Mouse (Mus musculus): Measurements from ENCODE around the gene Lonrf2. TPM values are rescaled to one million over a fixed set of nuclear protein-coding genes. Genes with fewer than 3 reads are reported as not detected.

Gene Lonrf2
- polyA plus RNA-seq, 1 experiment from 2014 or later = 29.4 TPM

GRCm38 (mm10) chr1:38866242-38866641 lies 29.7 kb upstream of the Lonrf2 start:
- Histone ChIP-seq H3K9ac (replicated peaks; ENCODE audit: low read depth, low read length) (no peak overlapping the region), H3K27me3 (ENCODE audit: control insufficient read depth, insufficient read depth, low read length) (no peaks in the 10 kb centered on the region), H3K4me2 (ENCODE audit: low read depth, low read length) (no peak overlapping the region), H3K9me3 (ENCODE audit: control insufficient read depth, low read length) (no peaks in the 10 kb centered on the region), H3K4me3 (ENCODE audit: low read depth, low read length) (no peak overlapping the region), H3K36me3 (ENCODE audit: control insufficient read depth, insufficient read depth, low read length) (peaks cover 7% of the 10 kb centered on the region), H3K27ac (ENCODE audit: low read depth, low read length) (no peak overlapping the region), H3K4me1 (ENCODE audit: control insufficient read depth, insufficient read depth, low read length) (no peaks in the 10 kb centered on the region)
- ATAC-seq (ENCODE audit: low read depth) = no peak
- 80% methylated on average over 5 of the region's 5 CpGs for WGBS

- H3K9me3 ChIP-seq (ENCODE audit: control insufficient read depth, low read length) = no peaks in the 10 kb centered on the region
- H3K4me1 ChIP-seq (ENCODE audit: control insufficient read depth, insufficient read depth, low read length) = no peaks in the 10 kb centered on the region
- H3K27me3 ChIP-seq (ENCODE audit: control insufficient read depth, insufficient read depth, low read length) = no peaks in the 10 kb centered on the region
- peaks cover 5% of the 10 kb centered on the region for H3K36me3 ChIP-seq (ENCODE audit: control insufficient read depth, insufficient read depth, low read length)
- H3K9ac ChIP-seq (replicated peaks; ENCODE audit: low read depth, low read length) = no peak overlapping the region
- WGBS = 82% methylated on average over 9 of the region's 9 CpGs
- H3K27ac ChIP-seq (ENCODE audit: low read depth, low read length) = no peak overlapping the region
- no peak for ATAC-seq (ENCODE audit: low read depth)
- H3K4me3 ChIP-seq (ENCODE audit: low read depth, low read length) = no peak overlapping the region
- no peak overlapping the region for H3K4me2 ChIP-seq (ENCODE audit: low read depth, low read length)
These were observed 27.8 kb upstream of the Lonrf2 start for GRCm38 (mm10) chr1:38864341-38864740.

- no peaks in the 10 kb centered on the region for H3K9me3 ChIP-seq (ENCODE audit: control insufficient read depth, low read length)
- WGBS = 31% methylated on average over 4 of the region's 4 CpGs
These were observed 25.7 kb upstream of the Lonrf2 start for GRCm38 (mm10) chr1:38862213-38862612.

GRCm38 (mm10) chr1:38860867-38861524 lies 24.5 kb upstream of the Lonrf2 start:
- Histone ChIP-seq H3K9ac (replicated peaks; ENCODE audit: low read depth, low read length) (no peak overlapping the region), H3K4me3 (ENCODE audit: low read depth, low read length) (no peak overlapping the region), H3K4me1 (ENCODE audit: control insufficient read depth, insufficient read depth, low read length) (no peaks in the 10 kb centered on the region), H3K27me3 (ENCODE audit: control insufficient read depth, insufficient read depth, low read length) (no peaks in the 10 kb centered on the region), H3K4me2 (ENCODE audit: low read depth, low read length) (no peak overlapping the region), H3K36me3 (ENCODE audit: control insufficient read depth, insufficient read depth, low read length) (no peaks in the 10 kb centered on the region; the same call in 1 of the 2 replicates), H3K9me3 (ENCODE audit: control insufficient read depth, low read length) (no peaks in the 10 kb centered on the region), H3K27ac (ENCODE audit: low read depth, low read length) (no peak overlapping the region)
- WGBS = 86% methylated on average over 9 of the region's 9 CpGs
- ATAC-seq (ENCODE audit: low read depth) = no peak

More at GRCm38 (mm10) chr1:38862213-38862612, 25.7 kb upstream of the Lonrf2 start:
- H3K27me3 ChIP-seq (ENCODE audit: control insufficient read depth, insufficient read depth, low read length) = no peaks in the 10 kb centered on the region
- no peak overlapping the region for H3K4me3 ChIP-seq (ENCODE audit: low read depth, low read length)
- H3K36me3 ChIP-seq (ENCODE audit: control insufficient read depth, insufficient read depth, low read length) = no peaks in the 10 kb centered on the region; the same call in 1 of the 2 replicates
- H3K27ac ChIP-seq (ENCODE audit: low read depth, low read length) = no peak overlapping the region
- no peaks in the 10 kb centered on the region for H3K4me1 ChIP-seq (ENCODE audit: control insufficient read depth, insufficient read depth, low read length)
- no peak overlapping the region for H3K9ac ChIP-seq (replicated peaks; ENCODE audit: low read depth, low read length)
- no peak for ATAC-seq (ENCODE audit: low read depth)
- no peak overlapping the region for H3K4me2 ChIP-seq (ENCODE audit: low read depth, low read length)

GRCm38 (mm10) chr1:38860207-38860606 lies 23.7 kb upstream of the Lonrf2 start:
- no peaks in the 10 kb centered on the region for H3K36me3 ChIP-seq (ENCODE audit: control insufficient read depth, insufficient read depth, low read length)
- H3K27ac ChIP-seq (ENCODE audit: low read depth, low read length) = no peak overlapping the region
- H3K4me3 ChIP-seq (ENCODE audit: low read depth, low read length) = no peak overlapping the region
- H3K9ac ChIP-seq (replicated peaks; ENCODE audit: low read depth, low read length) = no peak overlapping the region
- no peak for ATAC-seq (ENCODE audit: low read depth)
- no peaks in the 10 kb centered on the region for H3K4me1 ChIP-seq (ENCODE audit: control insufficient read depth, insufficient read depth, low read length)
- H3K9me3 ChIP-seq (ENCODE audit: control insufficient read depth, low read length) = no peaks in the 10 kb centered on the region
- H3K27me3 ChIP-seq (ENCODE audit: control insufficient read depth, insufficient read depth, low read length) = no peaks in the 10 kb centered on the region
- 91% methylated on average over 5 of the region's 5 CpGs for WGBS
- no peak overlapping the region for H3K4me2 ChIP-seq (ENCODE audit: low read depth, low read length)

GRCm38 (mm10) chr1:38856196-38856595 lies 19.7 kb upstream of the Lonrf2 start:
- Histone ChIP-seq H3K27ac (ENCODE audit: low read depth, low read length) (no peak overlapping the region), H3K27me3 (ENCODE audit: control insufficient read depth, insufficient read depth, low read length) (no peaks in the 10 kb centered on the region), H3K4me2 (ENCODE audit: low read depth, low read length) (no peak overlapping the region), H3K9me3 (ENCODE audit: control insufficient read depth, low read length) (no peaks in the 10 kb centered on the region), H3K4me3 (ENCODE audit: low read depth, low read length) (no peak overlapping the region), H3K9ac (replicated peaks; ENCODE audit: low read depth, low read length) (no peak overlapping the region), H3K4me1 (ENCODE audit: control insufficient read depth, insufficient read depth, low read length) (no peaks in the 10 kb centered on the region), H3K36me3 (ENCODE audit: control insufficient read depth, insufficient read depth, low read length) (no peaks in the 10 kb centered on the region)
- peak; percentile 75; the same call in 1 of the 2 replicates for ATAC-seq (ENCODE audit: low read depth)
- WGBS = 10% methylated on average over 3 of the region's 3 CpGs

- no peaks in the 10 kb centered on the region for H3K9me3 ChIP-seq (ENCODE audit: control insufficient read depth, low read length)
- peaks cover 6% of the 10 kb centered on the region; the same call in 1 of the 2 replicates for H3K4me1 ChIP-seq (ENCODE audit: control insufficient read depth, insufficient read depth, low read length)
- WGBS = 65% methylated on average over 2 of the region's 2 CpGs
- no peaks in the 10 kb centered on the region for H3K27me3 ChIP-seq (ENCODE audit: control insufficient read depth, insufficient read depth, low read length)
- H3K9ac ChIP-seq (replicated peaks; ENCODE audit: low read depth, low read length) = no peak overlapping the region
- H3K36me3 ChIP-seq (ENCODE audit: control insufficient read depth, insufficient read depth, low read length) = no peaks in the 10 kb centered on the region
- H3K4me2 ChIP-seq (ENCODE audit: low read depth, low read length) = no peak overlapping the region
- no peak for ATAC-seq (ENCODE audit: low read depth)
- H3K27ac ChIP-seq (ENCODE audit: low read depth, low read length) = no peak overlapping the region
- no peak overlapping the region for H3K4me3 ChIP-seq (ENCODE audit: low read depth, low read length)
These were observed 15.7 kb upstream of the Lonrf2 start for GRCm38 (mm10) chr1:38852250-38852649.

GRCm38 (mm10) chr1:38850650-38851049 lies 14.1 kb upstream of the Lonrf2 start:
- 94% methylated on average over 2 of the region's 2 CpGs for WGBS

GRCm38 (mm10) chr1:38848451-38849289 lies 12.2 kb upstream of the Lonrf2 start:
- Histone ChIP-seq H3K36me3 (ENCODE audit: control insufficient read depth, insufficient read depth, low read length) (no peaks in the 10 kb centered on the region), H3K9me3 (ENCODE audit: control insufficient read depth, low read length) (no peaks in the 10 kb centered on the region), H3K4me1 (ENCODE audit: control insufficient read depth, insufficient read depth, low read length) (peaks cover 6% of the 10 kb centered on the region; the same call in 1 of the 2 replicates), H3K27me3 (ENCODE audit: control insufficient read depth, insufficient read depth, low read length) (no peaks in the 10 kb centered on the region), H3K27ac (ENCODE audit: low read depth, low read length) (peak overlapping the region; percentile 80; the same call in 1 of the 2 replicates), H3K4me2 (ENCODE audit: low read depth, low read length) (peak overlapping the region; percentile 39; the same call in 1 of the 2 replicates), H3K4me3 (ENCODE audit: low read depth, low read length) (no peak overlapping the region), H3K9ac (replicated peaks; ENCODE audit: low read depth, low read length) (no peak overlapping the region)
- 14% methylated on average over 2 of the region's 2 CpGs for whole genome bisulfite sequencing
- peak; percentile 32; the same call in 1 of the 2 replicates for ATAC-seq (ENCODE audit: low read depth)

More at GRCm38 (mm10) chr1:38850650-38851049, 14.1 kb upstream of the Lonrf2 start:
- H3K9ac ChIP-seq (replicated peaks; ENCODE audit: low read depth, low read length) = no peak overlapping the region
- no peak overlapping the region for H3K4me2 ChIP-seq (ENCODE audit: low read depth, low read length)
- H3K27ac ChIP-seq (ENCODE audit: low read depth, low read length) = no peak overlapping the region
- no peaks in the 10 kb centered on the region for H3K27me3 ChIP-seq (ENCODE audit: control insufficient read depth, insufficient read depth, low read length)
- H3K4me3 ChIP-seq (ENCODE audit: low read depth, low read length) = no peak overlapping the region
- no peaks in the 10 kb centered on the region for H3K9me3 ChIP-seq (ENCODE audit: control insufficient read depth, low read length)
- no peak for ATAC-seq (ENCODE audit: low read depth)
- peaks cover 6% of the 10 kb centered on the region; the same call in 1 of the 2 replicates for H3K4me1 ChIP-seq (ENCODE audit: control insufficient read depth, insufficient read depth, low read length)
- H3K36me3 ChIP-seq (ENCODE audit: control insufficient read depth, insufficient read depth, low read length) = no peaks in the 10 kb centered on the region

Data from neural tube, embryonic 14.5 days (tissue).